Mouse (Mus musculus): ENCODE measurements around the gene Pomgnt1.

GRCm38 (mm10) chr4:116152702-116153101 is 29.1 kb downstream of the Pomgnt1 start:
- TF ChIP-seq EP300 (optimal IDR thresholded peaks at IDR 0.05), result no peak
- TF ChIP-seq CTCF (IDR thresholded peaks at IDR 0.05; ENCODE audit: low read depth), result no peak
